Mouse (Mus musculus): ENCODE data around the gene Taar3. TPM values are rescaled to one million over a fixed set of nuclear protein-coding genes. Genes with fewer than 3 reads are reported as not detected.

Gene Taar3
- total RNA-seq (2021): not detected

GRCm38 (mm10) chr10:23949508-23950005 is at the start of gene Taar3:
Gene Taar3, plus strand, starts transcription at chr10:23949558.
- intact Hi-C loops (cut with DNase I): no loop called here
- DNase-seq (ENCODE audit: low spot score): no peak

GRCm38 (mm10) chr10:23901119-23901518 is 48.2 kb upstream of the Taar3 start:
- intact Hi-C loops (cut with DNase I): no loop called here

GRCm38 (mm10) chr10:23905661-23906060 is 43.7 kb upstream of the Taar3 start:
- no peak for DNase-seq (ENCODE audit: low spot score)
- intact Hi-C loops (cut with DNase I): no loop called here

More at GRCm38 (mm10) chr10:23901119-23901518, 48.2 kb upstream of the Taar3 start:
- no peak for DNase-seq (ENCODE audit: low spot score)

- no peak for DNase-seq (ENCODE audit: low spot score)
- intact Hi-C loops (cut with DNase I): no loop called here
Measured at GRCm38 (mm10) chr10:23920056-23920455, 29.3 kb upstream of the Taar3 start, which contains the start of gene Taar1. Gene Taar1, plus strand, starts transcription at chr10:23920356.

- intact Hi-C loops (cut with DNase I): no loop called here
- no peak for DNase-seq (ENCODE audit: low spot score)
Measured at GRCm38 (mm10) chr10:23922468-23922867, 26.9 kb upstream of the Taar3 start.

GRCm38 (mm10) chr10:23923941-23924340 is 25.4 kb upstream of the Taar3 start:
- intact Hi-C loops (cut with DNase I): no loop called here
- no peak for DNase-seq (ENCODE audit: low spot score)

- intact Hi-C loops (cut with DNase I): no loop called here
- DNase-seq (ENCODE audit: low spot score): no peak
Measured at GRCm38 (mm10) chr10:23937613-23938012, 11.7 kb upstream of the Taar3 start.

- no peak for DNase-seq (ENCODE audit: low spot score)
- intact Hi-C loops (cut with DNase I): no loop called here
Measured at GRCm38 (mm10) chr10:23938312-23938711, 11.0 kb upstream of the Taar3 start, which contains the start of gene Taar2. Gene Taar2, plus strand, starts transcription at chr10:23938572.

GRCm38 (mm10) chr10:23942465-23942864 is 6.9 kb upstream of the Taar3 start:
- intact Hi-C loops (cut with DNase I): no loop called here
- DNase-seq (ENCODE audit: low spot score): no peak

- intact Hi-C loops (cut with DNase I): no loop called here
Measured at GRCm38 (mm10) chr10:23948026-23948425, 1.3 kb upstream of the Taar3 start.

GRCm38 (mm10) chr10:23951714-23952113 is 2.4 kb downstream of the Taar3 start:
- DNase-seq (ENCODE audit: low spot score): no peak
- intact Hi-C loops (cut with DNase I): no loop called here

More at GRCm38 (mm10) chr10:23948026-23948425, 1.3 kb upstream of the Taar3 start:
- no peak for DNase-seq (ENCODE audit: low spot score)

GRCm38 (mm10) chr10:23959071-23959470 is 9.7 kb downstream of the Taar3 start:
- no peak for DNase-seq (ENCODE audit: low spot score)
- intact Hi-C loops (cut with DNase I): no loop called here

GRCm38 (mm10) chr10:23960444-23960915 is 11.1 kb downstream of the Taar3 start, which contains the start of gene Taar4:
Gene Taar4, plus strand, starts transcription at chr10:23960494.
- intact Hi-C loops (cut with DNase I): no loop called here
- no peak for DNase-seq (ENCODE audit: low spot score)

- intact Hi-C loops (cut with DNase I): no loop called here
- no peak for DNase-seq (ENCODE audit: low spot score)
Measured at GRCm38 (mm10) chr10:23963444-23963843, 14.1 kb downstream of the Taar3 start.

- intact Hi-C loops (cut with DNase I): no loop called here
- no peak for DNase-seq (ENCODE audit: low spot score)
Measured at GRCm38 (mm10) chr10:23964921-23965610, 15.7 kb downstream of the Taar3 start.

- intact Hi-C loops (cut with DNase I): loop anchor here (10.0 kb wide), 1 partner anchor 156 kb away; no protein-coding TSS in a partner anchor
- DNase-seq (ENCODE audit: low spot score): no peak
Measured at GRCm38 (mm10) chr10:23970656-23971165, 21.4 kb downstream of the Taar3 start, which contains the start of gene Taar5. Gene Taar5, plus strand, starts transcription at chr10:23970706.

GRCm38 (mm10) chr10:23971256-23971655 is 21.9 kb downstream of the Taar3 start:
- intact Hi-C loops (cut with DNase I): loop anchor here (10.0 kb wide), 1 partner anchor 156 kb away; no protein-coding TSS in a partner anchor
- DNase-seq (ENCODE audit: low spot score): no peak

GRCm38 (mm10) chr10:23977958-23978357 is 28.6 kb downstream of the Taar3 start:
- intact Hi-C loops (cut with DNase I): loop anchor here (2.0 to 10.0 kb wide), 2 partner anchors 133 to 163 kb away; no protein-coding TSS in a partner anchor
- no peak for DNase-seq (ENCODE audit: low spot score)

- no peak for DNase-seq (ENCODE audit: low spot score)
- intact Hi-C loops (cut with DNase I): loop anchor here (1.0 to 10.0 kb wide), 3 partner anchors 101 to 164 kb away; no protein-coding TSS in a partner anchor
Measured at GRCm38 (mm10) chr10:23978901-23979705, 29.7 kb downstream of the Taar3 start.

- intact Hi-C loops (cut with DNase I): no loop called here
- DNase-seq (ENCODE audit: low spot score): no peak
Measured at GRCm38 (mm10) chr10:23985546-23985945, 36.2 kb downstream of the Taar3 start, which contains the start of gene Taar6. Gene Taar6, minus strand, starts transcription at chr10:23985646.

Data from heart, postnatal 25 days (tissue).